Mouse (Mus musculus) lung, embryonic 16.5 days (tissue): ENCODE data around the gene Bgn. TPM values are rescaled to one million over a fixed set of nuclear protein-coding genes. Genes with fewer than 3 reads are reported as not detected.
A peak's percentile ranks its signal among the peaks of the same experiment; 100 is the strongest.

Source experiments
- ATAC-seq: fragments of 200-750 bp; cut with Nextera tagmentation; 2 replicates; pipeline ENCODE4 v1.8.0; 2017; ENCODE audit warnings: low read depth, mild to moderate bottlenecking, moderate library complexity
- H3K27ac ChIP-seq: fragments of 300-500 bp; sonication (generic); 2 replicates; pipeline ENCODE4 v1.5.1; 2014; ENCODE audit warnings: mild to moderate bottlenecking, control low read depth, low read length
- H3K27me3 ChIP-seq: fragments of 300-500 bp; sonication (generic); 2 replicates; pipeline ENCODE4 v1.6.1; 2014; ENCODE audit warnings: low read depth, low read length, mixed read lengths; ENCODE audit not compliant: control insufficient read depth, insufficient read depth
- H3K36me3 ChIP-seq: fragments of 300-500 bp; sonication (generic); 2 replicates; pipeline ENCODE4 v1.6.1; 2014; ENCODE audit warnings: low read length; ENCODE audit not compliant: control insufficient read depth, insufficient read depth
- H3K4me1 ChIP-seq: fragments of 300-500 bp; sonication (generic); replicated peaks from 2 replicates; pipeline ENCODE4 v1.6.1; 2014; ENCODE audit warnings: low read length, mixed read lengths; ENCODE audit not compliant: control insufficient read depth, insufficient read depth
- H3K4me2 ChIP-seq: fragments of 300-500 bp; sonication (generic); 2 replicates; pipeline ENCODE4 v1.6.1; 2014; ENCODE audit warnings: low read depth, low read length, control low read depth
- H3K4me3 ChIP-seq: fragments of 300-500 bp; sonication (generic); 2 replicates; pipeline ENCODE4 v1.5.1; 2014; ENCODE audit warnings: mild to moderate bottlenecking, low read length, control low read depth
- H3K9ac ChIP-seq: fragments of 300-500 bp; sonication (generic); 2 replicates; pipeline ENCODE4 v1.6.1; 2014; ENCODE audit warnings: low read length, control low read depth
- H3K9me3 ChIP-seq: fragments of 300-500 bp; sonication (generic); 2 replicates; pipeline ENCODE4 v1.6.1; 2016; ENCODE audit warnings: low read length; ENCODE audit not compliant: control insufficient read depth
- WGBS: fragments of 180-500 bp; shearing (Covaris S2); extraction: QIAGEN DNeasy Blood & Tissue Kit; methylation state at CpG from one replicate; pipeline ENCODE4 v1.1.7; 2014; 5-methylcytosine and 5-hydroxymethylcytosine counted together
- polyA plus RNA-seq: library from polyadenylated mRNA; unstranded; fragments of >200 nt; fragmentation: Nextera tagmentation; extraction: Ambion mirVana; gene quantifications from 2 replicates; pipeline ENCODE4 v1.2.1, GENCODE M21; 2015

Gene Bgn
- polyA plus RNA-seq, 1 experiment from 2014 or later = 225 TPM

GRCm38 (mm10) chrX:73509209-73509608 lies 25.8 kb downstream of the Bgn start:
- WGBS = 74% methylated on average over 3 of the region's 3 CpGs
- no peak overlapping the region for H3K9ac ChIP-seq
- no peak for ATAC-seq
- H3K4me2 ChIP-seq = no peak overlapping the region
- H3K9me3 ChIP-seq = no peaks in the 10 kb centered on the region; the same call in 1 of the 2 replicates
- H3K4me3 ChIP-seq = no peak overlapping the region
- no peaks in the 10 kb centered on the region for H3K4me1 ChIP-seq
- peaks cover 3% of the 10 kb centered on the region for H3K27me3 ChIP-seq
- H3K27ac ChIP-seq = no peak overlapping the region
- no peaks in the 10 kb centered on the region for H3K36me3 ChIP-seq

- no peak for ATAC-seq
- 31% methylated on average over 3 of the region's 3 CpGs for WGBS
- H3K27me3 ChIP-seq = no peaks in the 10 kb centered on the region
- no peak overlapping the region for H3K4me3 ChIP-seq
- H3K9ac ChIP-seq = no peak overlapping the region
- H3K36me3 ChIP-seq = no peaks in the 10 kb centered on the region
- no peak overlapping the region for H3K27ac ChIP-seq
- no peak overlapping the region for H3K4me2 ChIP-seq
- no peaks in the 10 kb centered on the region for H3K4me1 ChIP-seq
- no peaks in the 10 kb centered on the region for H3K9me3 ChIP-seq
Measured at GRCm38 (mm10) chrX:73512904-73513303, 29.5 kb downstream of the Bgn start.

GRCm38 (mm10) chrX:73516556-73516955 lies 33.2 kb downstream of the Bgn start:
- no peaks in the 10 kb centered on the region for H3K27me3 ChIP-seq
- 60% methylated on average over 4 of the region's 4 CpGs for WGBS
- H3K27ac ChIP-seq = no peak overlapping the region
- no peak for ATAC-seq
- no peaks in the 10 kb centered on the region for H3K4me1 ChIP-seq
- H3K4me2 ChIP-seq = no peak overlapping the region
- H3K4me3 ChIP-seq = no peak overlapping the region
- no peaks in the 10 kb centered on the region for H3K36me3 ChIP-seq
- H3K9me3 ChIP-seq = no peaks in the 10 kb centered on the region
- H3K9ac ChIP-seq = no peak overlapping the region

DNA sequence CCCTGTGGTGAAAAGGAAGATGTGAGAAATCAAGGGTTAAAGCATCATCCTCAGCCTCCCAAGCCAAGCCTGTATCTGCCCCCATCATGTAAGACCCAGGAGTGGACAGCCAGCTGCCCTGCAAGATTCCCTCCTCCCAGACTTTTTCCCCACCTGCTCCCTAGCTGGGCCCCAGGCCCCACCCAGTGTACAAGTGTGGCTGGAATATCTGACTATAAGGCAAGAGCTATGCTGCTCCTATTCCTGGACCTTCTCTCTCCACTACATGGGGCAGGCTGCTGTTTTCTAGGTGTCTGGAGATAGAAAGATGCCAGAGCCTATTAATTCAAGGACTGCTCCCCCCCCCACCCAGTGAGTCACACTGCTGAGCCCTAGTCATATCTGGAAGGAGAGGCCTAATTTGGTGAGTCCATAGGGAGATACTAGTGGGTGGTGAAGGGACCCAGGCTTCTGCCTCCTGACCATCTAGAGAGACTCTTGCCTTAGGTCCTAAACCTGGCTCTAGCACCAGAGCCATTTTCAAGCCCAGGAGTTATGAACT lies 33.7 kb downstream of the Bgn start:
- Histone ChIP-seq H3K4me1 (no peaks in the 10 kb centered on the region), H3K9me3 (no peaks in the 10 kb centered on the region), H3K27me3 (no peaks in the 10 kb centered on the region), H3K36me3 (no peaks in the 10 kb centered on the region), H3K9ac (no peak overlapping the region), H3K4me2 (no peak overlapping the region), H3K27ac (no peak overlapping the region), H3K4me3 (no peak overlapping the region)
- no peak for ATAC-seq

GRCm38 (mm10) chrX:73520692-73521091 lies 37.3 kb downstream of the Bgn start:
- no peaks in the 10 kb centered on the region for H3K27me3 ChIP-seq
- no peaks in the 10 kb centered on the region for H3K9me3 ChIP-seq
- no peak for ATAC-seq
- H3K9ac ChIP-seq = no peak overlapping the region
- H3K36me3 ChIP-seq = no peaks in the 10 kb centered on the region
- H3K4me3 ChIP-seq = no peak overlapping the region
- WGBS = 71% methylated on average over 3 of the region's 3 CpGs
- H3K27ac ChIP-seq = no peak overlapping the region
- no peak overlapping the region for H3K4me2 ChIP-seq
- H3K4me1 ChIP-seq = no peaks in the 10 kb centered on the region

DNA sequence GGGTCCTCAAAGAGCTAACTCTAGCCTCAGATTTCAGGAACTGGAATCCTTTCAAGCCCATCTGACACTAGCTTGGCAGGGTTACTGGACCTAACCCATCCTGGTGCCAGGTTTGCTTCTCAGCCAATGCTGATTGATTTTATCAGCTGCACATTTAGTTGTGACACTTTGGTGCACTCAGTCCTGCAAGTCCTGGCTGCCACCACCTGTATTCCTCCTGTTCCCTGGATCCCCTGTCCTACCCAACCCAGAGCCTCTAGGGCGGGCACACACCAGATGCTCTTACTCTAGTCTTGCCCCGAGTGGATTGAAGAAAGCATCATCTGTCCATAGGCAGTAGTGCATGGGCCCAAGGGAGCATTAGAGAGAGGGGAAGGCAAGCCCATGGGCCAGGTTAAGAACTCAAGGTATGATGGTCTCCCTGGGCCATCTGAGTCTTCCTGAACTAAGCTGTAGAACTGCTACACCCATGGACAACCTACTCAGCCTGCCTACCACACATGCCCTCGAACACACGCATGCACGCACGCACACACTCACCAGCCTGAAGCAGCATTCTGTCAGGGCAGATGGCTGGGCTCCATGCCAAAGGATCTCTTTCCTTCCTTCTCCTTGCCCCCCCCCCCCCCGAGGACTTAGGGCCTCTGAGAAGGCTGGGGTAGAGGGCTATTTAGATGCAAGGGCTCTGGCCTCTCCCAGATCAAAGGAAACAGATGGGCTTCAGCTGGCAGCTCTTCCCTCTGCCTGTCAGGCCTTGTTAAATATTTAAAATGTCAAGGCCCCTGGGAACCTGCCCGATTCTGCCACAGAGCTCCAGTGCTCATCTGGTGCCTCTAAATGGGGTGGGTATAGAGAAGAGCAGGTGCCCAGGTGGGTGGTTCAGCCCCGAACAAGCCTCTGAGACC lies 41.2 kb downstream of the Bgn start:
- peak; percentile 49; the same call in 1 of the 2 replicates for ATAC-seq

DNA sequence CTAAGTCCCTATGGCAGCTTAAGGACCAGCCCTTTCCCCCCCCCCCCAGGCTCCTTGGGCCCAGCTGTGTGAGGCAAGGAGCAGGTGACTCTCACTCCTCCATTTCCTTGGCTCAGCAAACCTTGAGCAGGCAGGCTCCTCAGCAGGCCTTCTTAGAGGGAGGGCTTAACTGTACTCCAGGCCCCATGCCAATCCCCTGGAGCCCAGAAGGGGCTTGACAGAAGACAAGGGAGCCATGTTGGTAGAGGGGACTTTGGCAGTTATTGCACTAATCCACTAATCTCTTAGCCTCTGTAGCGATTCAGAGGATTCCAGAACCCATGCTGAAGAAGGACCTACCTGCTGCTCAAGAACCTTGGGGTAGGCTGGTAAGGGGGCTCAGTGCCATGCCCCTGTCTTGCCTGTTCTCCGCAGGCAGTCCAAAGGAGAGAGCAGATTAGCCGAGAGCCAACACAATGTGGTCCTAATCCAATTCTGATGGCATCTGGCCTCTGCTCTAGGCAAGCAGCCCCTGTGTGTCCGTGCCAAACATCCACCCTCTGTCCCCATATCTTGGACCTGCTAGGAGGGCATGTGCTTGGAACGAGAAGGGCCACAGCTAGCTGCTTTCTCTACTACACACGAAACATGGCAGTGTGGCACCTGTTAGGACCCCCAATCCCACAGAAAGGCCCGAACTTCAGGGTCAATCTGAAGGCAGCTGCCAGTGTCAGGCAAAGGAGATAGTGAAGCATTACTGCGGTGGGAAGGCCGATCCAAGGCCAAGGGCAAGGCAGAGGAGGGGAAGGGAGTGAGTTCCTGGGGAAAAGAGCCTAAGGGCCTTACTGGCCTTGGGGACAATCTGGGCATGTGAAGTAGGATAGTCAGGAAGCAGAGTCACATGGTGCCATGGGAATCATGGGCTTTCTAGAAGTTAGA lies 42.1 kb downstream of the Bgn start:
- H3K27ac ChIP-seq = no peak overlapping the region
- H3K4me1 ChIP-seq = no peaks in the 10 kb centered on the region
- ATAC-seq = no peak
- H3K9me3 ChIP-seq = no peaks in the 10 kb centered on the region
- WGBS = 80% methylated on average over 9 of the region's 9 CpGs
- H3K9ac ChIP-seq = no peak overlapping the region
- no peak overlapping the region for H3K4me3 ChIP-seq
- no peaks in the 10 kb centered on the region for H3K36me3 ChIP-seq
- H3K27me3 ChIP-seq = no peaks in the 10 kb centered on the region
- H3K4me2 ChIP-seq = no peak overlapping the region

More for the DNA sequence above, 41.2 kb downstream of the Bgn start:
- Histone ChIP-seq H3K9me3 (no peaks in the 10 kb centered on the region), H3K27me3 (no peaks in the 10 kb centered on the region), H3K36me3 (no peaks in the 10 kb centered on the region), H3K4me3 (no peak overlapping the region), H3K27ac (no peak overlapping the region), H3K4me2 (no peak overlapping the region), H3K4me1 (no peaks in the 10 kb centered on the region), H3K9ac (no peak overlapping the region)
- 52% methylated on average over 9 of the region's 9 CpGs for WGBS

GRCm38 (mm10) chrX:73526410-73526887 lies 43.0 kb downstream of the Bgn start:
- H3K4me1 ChIP-seq = no peaks in the 10 kb centered on the region
- 45% methylated on average over 3 of the region's 3 CpGs for WGBS
- H3K27ac ChIP-seq = no peak overlapping the region
- H3K9me3 ChIP-seq = no peaks in the 10 kb centered on the region
- H3K36me3 ChIP-seq = no peaks in the 10 kb centered on the region
- H3K4me2 ChIP-seq = no peak overlapping the region
- H3K9ac ChIP-seq = no peak overlapping the region
- ATAC-seq = peak; percentile 26; the same call in 1 of the 2 replicates
- H3K27me3 ChIP-seq = no peaks in the 10 kb centered on the region
- no peak overlapping the region for H3K4me3 ChIP-seq

DNA sequence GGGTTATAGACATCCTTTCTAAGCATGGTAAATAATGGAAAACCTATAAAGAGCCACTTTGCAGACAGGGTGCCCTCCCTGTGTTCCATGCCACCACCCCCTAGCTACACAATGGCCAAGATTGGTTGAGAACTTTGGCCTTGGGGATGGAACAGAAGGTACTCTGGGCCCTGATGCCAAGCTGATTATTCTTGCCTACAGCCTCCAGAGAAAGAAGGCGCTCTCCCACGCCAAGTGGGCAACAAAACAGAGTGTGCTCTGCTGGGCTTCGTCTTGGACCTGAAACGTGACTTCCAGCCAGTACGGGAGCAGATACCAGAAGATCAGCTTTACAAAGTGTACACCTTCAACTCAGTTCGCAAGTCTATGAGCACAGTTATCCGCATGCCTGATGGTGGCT lies 54.5 kb downstream of the Bgn start:
- H3K36me3 ChIP-seq = no peaks in the 10 kb centered on the region
- H3K4me3 ChIP-seq = no peak overlapping the region
- no peaks in the 10 kb centered on the region for H3K4me1 ChIP-seq
- H3K9ac ChIP-seq = no peak overlapping the region
- 79% methylated on average over 7 of the region's 7 CpGs for WGBS
- no peaks in the 10 kb centered on the region for H3K27me3 ChIP-seq
- no peak overlapping the region for H3K4me2 ChIP-seq
- ATAC-seq = no peak
- H3K9me3 ChIP-seq = no peaks in the 10 kb centered on the region
- no peak overlapping the region for H3K27ac ChIP-seq
